11 mouse cellular contexts compared by ENCODE assay signal in genomic region chr7:105953812-105954211, GRCm38 (mm10). TPM values are rescaled to one million over a fixed set of nuclear protein-coding genes. Genes with fewer than 3 reads are reported as not detected.
DNase-seq lines count a peak whose midpoint lies in the region; ATAC-seq and TF ChIP-seq lines count a peak whose summit lies in the region.
"Not testable (repeated sequence)": the region's sequence is repeated elsewhere in the genome, so short reads cannot be mapped to it uniquely, and the experiment has no call there.
"Had no signal": no experiment of that assay in that cellular context is flagged by ENCODE, and none has a peak within 500 bp of the region (broad histone marks: within the 10 kb centered on the region; RNA-seq: fewer than 3 reads in every experiment).

TSS of gene Gm4070 (minus strand) at chr7:105953967.

- not testable (repeated sequence) for TF ChIP-seq POLR2A in bone marrow, adult 2 months (IDR thresholded peaks at IDR 0.05; ENCODE audit: borderline replicate concordance, control insufficient read depth, low read depth, low read length)

- H3K9me3 ChIP-seq in heart, embryonic 14.5 days (ENCODE audit: control insufficient read depth, low read length); liver, postnatal 0 days (ENCODE audit: low read length): not testable (repeated sequence)

- not testable (repeated sequence) for H3K4me2 ChIP-seq in heart, embryonic 14.5 days (ENCODE audit: low read length); liver, postnatal 0 days (ENCODE audit: low read depth, low read length)

- H3K9ac ChIP-seq in heart, embryonic 14.5 days (ENCODE audit: low read length); liver, postnatal 0 days (replicated peaks): not testable (repeated sequence)

- H3K4me3 ChIP-seq in bone marrow, adult 2 months (replicated peaks; ENCODE audit: control insufficient read depth, low read depth, low read length); heart, embryonic 14.5 days (ENCODE audit: control insufficient read depth in 1 of 2, insufficient read depth in 1 of 2, low read depth in 1 of 2, low read length in 2 of 2); liver, postnatal 0 days (ENCODE audit: low read depth, low read length): not testable (repeated sequence)

- not testable (repeated sequence) for TF ChIP-seq CTCF in bone marrow, adult 2 months (IDR thresholded peaks at IDR 0.05; ENCODE audit: control insufficient read depth, insufficient read depth, low read length); liver, postnatal 0 days (IDR thresholded peaks at IDR 0.05; ENCODE audit: low read depth)

- H3K27me3 ChIP-seq in heart, embryonic 14.5 days (ENCODE audit: control insufficient read depth, insufficient read depth, low read length); liver, postnatal 0 days (ENCODE audit: insufficient read depth, low read length): not testable (repeated sequence)

- not testable (repeated sequence) for H3K4me1 ChIP-seq in bone marrow, adult 2 months (ENCODE audit: control insufficient read depth, insufficient read depth, low read length); heart, embryonic 14.5 days (ENCODE audit: control insufficient read depth in 2 of 2, insufficient read depth in 2 of 2, low read length in 2 of 2); liver, postnatal 0 days (ENCODE audit: insufficient read depth)

- not testable (repeated sequence) for TF ChIP-seq EP300 in liver, postnatal 0 days (IDR thresholded peaks at IDR 0.05; ENCODE audit: low read depth)

- not testable (repeated sequence) for H3K36me3 ChIP-seq in heart, embryonic 14.5 days (ENCODE audit: control insufficient read depth, insufficient read depth, low read length); liver, postnatal 0 days (replicated peaks; ENCODE audit: insufficient read depth, low read length)

- not testable (repeated sequence) for H3K27ac ChIP-seq in bone marrow, adult 2 months (ENCODE audit: control insufficient read depth, insufficient read depth, low read depth, low read length, poor library complexity); heart, embryonic 14.5 days (replicated peaks in 1 of 2; ENCODE audit: control insufficient read depth in 1 of 2, insufficient read depth in 1 of 2, low read depth in 2 of 2, low read length in 2 of 2); liver, postnatal 0 days (ENCODE audit: low read depth)

- WGBS in bone marrow, adult 2 months: 0% methylated on average over 1 of the region's 1 CpGs
- WGBS in heart, embryonic 14.5 days: 43% methylated on average over 1 of the region's 1 CpGs
- 14% methylated on average over 1 of the region's 1 CpGs for WGBS in liver, postnatal 0 days (ENCODE audit: insufficient replicate concordance)

- 0 out of 2 replicates have a peak, but pooled peaks have one; percentile 39 for ATAC-seq in heart, embryonic 14.5 days (ENCODE audit: insufficient number of reproducible peaks, insufficient read depth, low FRiP score, low read depth)
- ATAC-seq in inflammation-experienced regulatory T-cells, adult 6 months: peak; percentile 65
- peak; percentile 63 for ATAC-seq in liver, postnatal 0 days
- peak; percentile 92 for ATAC-seq in megakaryocyte progenitor cell, adult 5-6 weeks (replicated peaks; ENCODE audit: poor library complexity)

- peak; percentile 2 for DNase-seq in gastrocnemius, postnatal 25 days
- peak; percentile 0 to 14 for DNase-seq in kidney, postnatal 36 days
- DNase-seq in liver, postnatal 0 days: not testable (repeated sequence)

RNA-seq across cellular contexts. Expression of gene Gm4070, which starts in this region (rescaled TPM):
- polyA plus RNA-seq in bone marrow, adult 2 months (2011; ENCODE audit: insufficient read depth, insufficient read length, low replicate concordance, missing spikeins): 15.7 and 27.1 TPM in 2 replicates
- total RNA-seq in gastrocnemius, postnatal 25 days (2021): 1 to 10 TPM; 3.0 to 3.6 TPM
- polyA plus RNA-seq in heart, embryonic 14.5 days (2014; fragmentation: Nextera tagmentation; extraction: Ambion mirVana): 1.1 and 1.2 TPM in 2 replicates
- 100 to 1,000 TPM; 178 to 198 (median 194) TPM for polyA plus RNA-seq in inflammation-experienced regulatory T-cells, adult 6 months (2017; shearing (Covaris generic))
- polyA plus RNA-seq in liver, postnatal 0 days (2015; fragmentation: Nextera tagmentation; extraction: Ambion mirVana): 0.44 and 1.4 TPM in 2 replicates
- total RNA-seq in megakaryocyte progenitor cell, adult 5-6 weeks (2015): 16.8 and 22.4 TPM in 2 replicates
- total RNA-seq in megakaryocyte progenitor cell, adult 5-6 weeks (2017): 102 and 118 TPM in 2 replicates
- polyA plus RNA-seq: forebrain, embryonic 11.5 days; heart, embryonic 10.5 days; midbrain, embryonic 13.5 days; stomach, embryonic 14.5 days had no signal

Comparison
In these comparisons a context has a peak if more than half of its experiments do, and no peak if none do; other contexts are left out.
1. ATAC-seq: peak in every context shown above with its lines; median percentile 92 in megakaryocyte progenitor cell, adult 5-6 weeks; 65 in inflammation-experienced regulatory T-cells, adult 6 months; 63 in liver, postnatal 0 days; 39 in heart, embryonic 14.5 days.